30 mouse cellular contexts compared by ENCODE assay signal in the genomic region with DNA sequence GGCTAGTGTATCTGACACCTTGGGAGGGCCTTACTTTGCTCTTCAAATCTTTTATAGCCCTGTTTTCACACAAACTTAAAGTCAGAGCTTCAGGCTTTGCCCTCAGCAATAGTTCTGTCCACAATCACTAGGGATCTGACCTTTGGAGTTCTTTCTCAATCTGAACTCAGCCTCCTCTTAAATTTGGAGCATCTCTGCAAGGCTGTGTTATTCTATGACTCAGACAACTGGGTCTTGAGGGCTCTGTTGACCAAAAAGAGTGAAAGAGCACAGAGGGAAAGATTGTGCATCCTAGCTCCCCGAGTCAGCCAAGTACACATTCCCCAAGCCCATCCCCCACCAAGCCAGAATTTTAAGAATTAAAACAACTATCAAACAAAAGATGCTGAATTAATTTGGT. TPM values are rescaled to one million over a fixed set of nuclear protein-coding genes. Genes with fewer than 3 reads are reported as not detected.
"Had no signal": no experiment of that assay in that cellular context is flagged by ENCODE, and none has a peak within 500 bp of the region (broad histone marks: within the 10 kb centered on the region; RNA-seq: fewer than 3 reads in every experiment).

No protein-coding gene starts in this region.

- H3K27ac ChIP-seq: embryonic facial prominence, embryonic 10.5 days; embryonic facial prominence, embryonic 12.5 days; embryonic facial prominence, embryonic 13.5 days; embryonic facial prominence, embryonic 15.5 days; forebrain, embryonic 10.5 days; forebrain, embryonic 12.5 days; forebrain, embryonic 13.5 days; forebrain, embryonic 15.5 days; gastrocnemius, adult 2 months; heart, embryonic 10.5 days had no signal

- DNase-seq: cerebellum, adult 9-10 months; cerebellum, adult 9-11 months; cerebellum, postnatal 10 days; cerebellum, postnatal 14 days; cerebellum, postnatal 25 days; cerebellum, postnatal 36 days; embryo, embryonic 11 days; forebrain, postnatal 0 days; gastrocnemius, adult 2 months; gastrocnemius, postnatal 10 days; gastrocnemius, postnatal 14 days; gastrocnemius, postnatal 25 days; gastrocnemius, postnatal 36 days; heart, adult 18-20 months had no signal

- H3K4me3 ChIP-seq: embryonic facial prominence, embryonic 10.5 days; embryonic facial prominence, embryonic 12.5 days; embryonic facial prominence, embryonic 13.5 days; embryonic facial prominence, embryonic 15.5 days; erythroblast, embryonic 14.5 days; forebrain, embryonic 10.5 days; forebrain, embryonic 12.5 days; forebrain, embryonic 13.5 days; forebrain, embryonic 15.5 days; gastrocnemius, adult 2 months; heart, embryonic 10.5 days had no signal

- H3K27me3 ChIP-seq: embryonic facial prominence, embryonic 12.5 days; embryonic facial prominence, embryonic 13.5 days; embryonic facial prominence, embryonic 15.5 days; forebrain, embryonic 12.5 days; forebrain, embryonic 13.5 days; forebrain, embryonic 15.5 days had no signal

- H3K4me2 ChIP-seq: embryonic facial prominence, embryonic 12.5 days; embryonic facial prominence, embryonic 13.5 days; embryonic facial prominence, embryonic 15.5 days; forebrain, embryonic 12.5 days; forebrain, embryonic 13.5 days; forebrain, embryonic 15.5 days had no signal

- H3K9ac ChIP-seq: embryonic facial prominence, embryonic 12.5 days; embryonic facial prominence, embryonic 13.5 days; embryonic facial prominence, embryonic 15.5 days; forebrain, embryonic 12.5 days; forebrain, embryonic 13.5 days; forebrain, embryonic 15.5 days; forebrain, postnatal 0 days had no signal

- H3K4me1 ChIP-seq: embryonic facial prominence, embryonic 10.5 days; embryonic facial prominence, embryonic 12.5 days; embryonic facial prominence, embryonic 13.5 days; embryonic facial prominence, embryonic 15.5 days; forebrain, embryonic 10.5 days; forebrain, embryonic 12.5 days; forebrain, embryonic 13.5 days; forebrain, embryonic 15.5 days; heart, embryonic 10.5 days had no signal

- H3K9me3 ChIP-seq: embryonic facial prominence, embryonic 10.5 days; embryonic facial prominence, embryonic 12.5 days; embryonic facial prominence, embryonic 13.5 days; embryonic facial prominence, embryonic 15.5 days; forebrain, embryonic 13.5 days; forebrain, embryonic 15.5 days had no signal

- ATAC-seq: forebrain, embryonic 13.5 days; forebrain, embryonic 14.5 days; forebrain, embryonic 15.5 days; forebrain, embryonic 16.5 days; forebrain, postnatal 0 days had no signal

- H3K36me3 ChIP-seq: embryonic facial prominence, embryonic 10.5 days; embryonic facial prominence, embryonic 12.5 days; embryonic facial prominence, embryonic 13.5 days; embryonic facial prominence, embryonic 15.5 days; forebrain, embryonic 10.5 days; forebrain, embryonic 12.5 days; forebrain, embryonic 15.5 days; heart, embryonic 10.5 days had no signal

RNA-seq across cellular contexts. Expression of a gene that starts 37.7 kb away (rescaled TPM):
- total RNA-seq: common myeloid progenitor, adult 5-6 weeks; granulocyte monocyte progenitor cell, adult 5-6 weeks; heart, adult 18-20 months; heart, adult 8-10 months had no signal
- polyA plus RNA-seq: embryonic facial prominence, embryonic 11.5 days; erythroblast, embryonic 14.5 days had no signal
